Mouse (Mus musculus) Patski (cell line): ENCODE data around the gene Tbc1d2b. TPM values are rescaled to one million over a fixed set of nuclear protein-coding genes. Genes with fewer than 3 reads are reported as not detected.

ENCODE experiments used
- ATAC-seq: fragments of 100-300 bp; one replicate; pipeline ENCODE4 v1.8.0; 2021
- CTCF ChIA-PET: fragments of 350-600 bp; sonication (Branson Sonifier 250); formaldehyde crosslinking; loops from one replicate; lab custom pipeline; 2022; ENCODE audit warnings: inconsistent platforms; lab: Charles Lee
- POLR2A ChIA-PET: fragments of 350-600 bp; sonication (Branson Sonifier 250); formaldehyde crosslinking; loops from one replicate; lab custom pipeline; 2022; ENCODE audit warnings: antibody characterized with exemption, inconsistent platforms; lab: Charles Lee
- DNase-seq: peaks from one replicate; pipeline ENCODE4 v3.0.0-alpha.2; 2011; ENCODE audit warnings: low read depth, low spot score
- H3K27me3 ChIP-seq: fragments of 371-371 bp; one replicate; pipeline ENCODE4 v1.5.1; 2021
- CTCF ChIP-seq: fragments of 100-300 bp; IDR thresholded peaks from one replicate; pipeline ENCODE4 v1.5.1; 2021
- in situ Hi-C: fragments of 300-500 bp; cut with MboI; formaldehyde crosslinking; loops from 3 replicates; pipeline ENCODE4 v1.11.1; 2018; ENCODE audit warnings: low pct_unique_long_range_greater_than_20kb, mixed read lengths
- polyA plus RNA-seq: library from polyadenylated mRNA; unstranded; gene quantifications from one replicate; pipeline ENCODE4 v1.2.3, GENCODE M21; 2021

Gene Tbc1d2b
- polyA plus RNA-seq, 1 experiment from 2014 or later: 11.8 TPM

- ATAC-seq (no peak), DNase-seq (no peak)
- no peaks in the 10 kb centered on the region for H3K27me3 ChIP-seq
- no peak for TF ChIP-seq CTCF
- in situ Hi-C loops: no loop called here
- CTCF ChIA-PET: no interaction called here
- POLR2A ChIA-PET: no interaction called here
These were observed 75.6 kb downstream of the Tbc1d2b start for GRCm38 (mm10) chr9:90195000-90195399.

- H3K27me3 ChIP-seq: no peaks in the 10 kb centered on the region
- ATAC-seq: no peak
- DNase-seq: no peak
- ChIA-PET POLR2A (no interaction called here), CTCF (interaction anchor here (1.1 kb wide), 1 partner anchor 23 kb away, joined by 3 read pairs; no protein-coding TSS in a partner anchor)
- in situ Hi-C loops: no loop called here
- TF ChIP-seq CTCF: no peak
These were observed 81.2 kb downstream of the Tbc1d2b start for GRCm38 (mm10) chr9:90189391-90189790.

- POLR2A ChIA-PET: no interaction called here
- in situ Hi-C loops: no loop called here
- DNase-seq (no peak), ATAC-seq (no peak)
- CTCF ChIA-PET: interaction anchor here (1.1 kb wide), 1 partner anchor 22 kb away, joined by 3 read pairs; no protein-coding TSS in a partner anchor
- TF ChIP-seq CTCF: no peak
- H3K27me3 ChIP-seq: no peaks in the 10 kb centered on the region
These were observed 81.7 kb downstream of the Tbc1d2b start for GRCm38 (mm10) chr9:90188893-90189292.

GRCm38 (mm10) chr9:90185356-90185910 is 85.2 kb downstream of the Tbc1d2b start:
- DNase-seq (no peak), ATAC-seq (no peak)
- H3K27me3 ChIP-seq: no peaks in the 10 kb centered on the region
- ChIA-PET POLR2A (no interaction called here), CTCF (no interaction called here)
- no peak for TF ChIP-seq CTCF
- in situ Hi-C loops: no loop called here

GRCm38 (mm10) chr9:90184116-90184515 is 86.5 kb downstream of the Tbc1d2b start:
- POLR2A ChIA-PET: no interaction called here
- ATAC-seq (no peak), DNase-seq (no peak)
- no peak for TF ChIP-seq CTCF
- H3K27me3 ChIP-seq: no peaks in the 10 kb centered on the region
- CTCF ChIA-PET: no interaction called here
- in situ Hi-C loops: no loop called here

GRCm38 (mm10) chr9:90183550-90183949 is 87.1 kb downstream of the Tbc1d2b start:
- no peak for ATAC-seq
- ChIA-PET CTCF (no interaction called here), POLR2A (interaction anchor here (1.0 kb wide), 1 partner anchor 70 kb away, joined by 5 read pairs; no protein-coding TSS in a partner anchor)
- H3K27me3 ChIP-seq: no peaks in the 10 kb centered on the region
- TF ChIP-seq CTCF: no peak
- DNase-seq: no peak
- in situ Hi-C loops: no loop called here

- no peak for DNase-seq
- ATAC-seq: no peak
- no peaks in the 10 kb centered on the region for H3K27me3 ChIP-seq
- in situ Hi-C loops: no loop called here
- TF ChIP-seq CTCF: no peak
- ChIA-PET POLR2A (interaction anchor here (1.0 kb wide), 1 partner anchor 69 kb away, joined by 5 read pairs; no protein-coding TSS in a partner anchor), CTCF (no interaction called here)
These were observed 87.8 kb downstream of the Tbc1d2b start for GRCm38 (mm10) chr9:90182636-90183421.

- DNase-seq (no peak), ATAC-seq (no peak)
- in situ Hi-C loops: no loop called here
- no peak for TF ChIP-seq CTCF
- ChIA-PET POLR2A (no interaction called here), CTCF (interaction anchor here (0.8 kb wide), 1 partner anchor 23 kb away, joined by 3 read pairs; no protein-coding TSS in a partner anchor)
- no peaks in the 10 kb centered on the region for H3K27me3 ChIP-seq
These were observed 88.8 kb downstream of the Tbc1d2b start for GRCm38 (mm10) chr9:90181656-90182388.

GRCm38 (mm10) chr9:90179409-90179808 is 91.2 kb downstream of the Tbc1d2b start:
- POLR2A ChIA-PET: no interaction called here

GRCm38 (mm10) chr9:90173330-90173729 is 97.3 kb downstream of the Tbc1d2b start:
- no peak for ATAC-seq
- in situ Hi-C loops: no loop called here
- H3K27me3 ChIP-seq: no peaks in the 10 kb centered on the region
- DNase-seq: no peak
- ChIA-PET CTCF (no interaction called here), POLR2A (no interaction called here)
- TF ChIP-seq CTCF: no peak

More at GRCm38 (mm10) chr9:90179409-90179808, 91.2 kb downstream of the Tbc1d2b start:
- ATAC-seq (no peak), DNase-seq (no peak)
- CTCF ChIA-PET: interaction anchor here (1.1 kb wide), 1 partner anchor 9 kb away, joined by 3 read pairs; no protein-coding TSS in a partner anchor
- no peak for TF ChIP-seq CTCF
- in situ Hi-C loops: no loop called here
- no peaks in the 10 kb centered on the region for H3K27me3 ChIP-seq
